Mouse (Mus musculus): Measurements from ENCODE around the gene Gm10447. TPM values are rescaled to one million over a fixed set of nuclear protein-coding genes. Genes with fewer than 3 reads are reported as not detected.

Gm10447 gene
- polyA plus RNA-seq, 1 experiment from 2014 or later: 0.23 TPM

DNA sequence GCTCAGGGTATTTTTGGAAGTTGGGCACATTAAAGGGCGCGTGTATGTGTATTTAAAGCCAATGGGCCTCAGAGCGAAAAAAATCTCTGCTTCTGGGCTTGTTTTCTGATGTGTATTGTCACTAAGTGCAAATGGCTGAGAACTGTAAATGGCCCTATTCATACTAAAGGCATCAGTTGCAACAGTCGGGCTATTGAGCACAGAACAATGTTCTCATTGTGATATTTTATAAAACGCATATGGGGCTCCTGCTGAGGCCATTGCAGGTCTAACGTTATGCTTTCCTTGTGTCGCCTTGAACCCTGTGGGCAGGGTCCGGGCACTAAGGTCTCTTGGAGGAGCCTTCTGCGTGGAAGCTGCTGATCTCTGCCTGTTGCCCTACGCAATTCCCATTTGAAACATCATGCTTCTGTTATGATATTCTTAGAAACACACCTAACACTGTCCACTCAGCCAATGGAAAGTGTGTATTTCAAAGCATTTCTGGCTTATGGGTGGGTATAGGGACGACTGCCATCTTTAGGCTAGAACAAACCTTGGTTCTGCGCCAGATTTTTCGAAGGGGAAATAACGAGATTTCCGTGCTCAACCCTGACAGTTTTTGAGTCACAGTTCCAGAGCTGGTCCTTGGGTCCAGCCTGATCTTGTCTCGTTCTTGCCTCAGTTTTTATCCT, 12.5 kb upstream of the Gm10447 start:
- Histone ChIP-seq H3K4me3 (ENCODE audit: low read depth, low read length) (no peak overlapping the region), H3K36me3 (ENCODE audit: control insufficient read depth, insufficient read depth) (no peaks in the 10 kb centered on the region), H3K4me2 (replicated peaks; ENCODE audit: low read depth) (peak overlapping the region; percentile 53), H3K9me3 (ENCODE audit: control insufficient read depth) (no peaks in the 10 kb centered on the region), H3K27me3 (replicated peaks; ENCODE audit: control insufficient read depth, insufficient read depth, low read length) (peaks cover 51% of the 10 kb centered on the region), H3K4me1 (replicated peaks; ENCODE audit: control insufficient read depth, insufficient read depth, low read length) (no peaks in the 10 kb centered on the region), H3K9ac (ENCODE audit: low read depth, low read length) (no peak overlapping the region), H3K27ac (ENCODE audit: low read depth, low read length) (no peak overlapping the region)
- no peak for TF ChIP-seq CTCF (IDR thresholded peaks at IDR 0.05; ENCODE audit: low read depth)
- no peak for ATAC-seq
- WGBS: 44% methylated on average over 16 of the region's 16 CpGs

DNA sequence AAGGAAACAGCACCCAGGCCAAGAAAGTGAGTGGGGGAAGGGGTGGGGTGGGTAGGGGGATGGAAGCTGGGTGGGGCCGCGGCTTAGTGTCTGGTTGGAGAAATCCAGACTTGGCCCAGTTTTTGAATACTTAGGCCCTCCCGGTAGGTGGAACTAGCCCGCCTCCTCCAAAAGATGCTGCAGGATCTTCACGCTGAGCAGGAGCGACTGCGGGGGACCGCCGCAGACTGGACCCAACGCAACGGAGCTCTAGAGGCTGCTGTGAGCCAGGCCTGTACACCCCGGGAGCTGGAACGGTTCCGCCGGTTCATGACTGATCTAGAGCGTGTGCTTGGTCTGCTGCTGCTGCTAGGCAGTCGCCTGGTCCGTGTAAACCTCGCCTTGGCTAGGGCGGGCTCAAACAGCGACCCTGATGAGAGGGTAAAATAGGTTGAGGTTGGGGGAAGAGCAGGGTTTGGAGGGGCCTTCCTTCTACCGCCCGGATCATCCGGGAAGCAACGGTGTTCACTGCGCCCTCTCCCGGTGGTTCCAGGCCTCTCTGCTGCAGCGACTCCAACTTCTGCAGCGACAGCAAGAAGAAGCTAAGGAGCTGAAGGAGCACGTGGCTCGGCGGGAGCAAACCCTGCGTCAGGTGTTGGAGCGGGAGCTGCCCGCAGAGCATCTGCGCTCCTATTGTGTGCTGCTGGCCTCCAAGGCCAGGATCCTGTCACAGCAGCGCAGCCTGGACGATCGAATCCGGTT, 9.5 kb upstream of the Gm10447 start:
- no peaks in the 10 kb centered on the region for H3K4me1 ChIP-seq (replicated peaks; ENCODE audit: control insufficient read depth, insufficient read depth, low read length)
- peak overlapping the region; percentile 63 for H3K4me2 ChIP-seq (replicated peaks; ENCODE audit: low read depth)
- no peaks in the 10 kb centered on the region for H3K9me3 ChIP-seq (ENCODE audit: control insufficient read depth)
- peak overlapping the region; percentile 20; the same call in 1 of the 2 replicates for H3K4me3 ChIP-seq (ENCODE audit: low read depth, low read length)
- WGBS: 11% methylated on average over 39 of the region's 40 CpGs
- H3K36me3 ChIP-seq (ENCODE audit: control insufficient read depth, insufficient read depth): no peaks in the 10 kb centered on the region
- H3K27me3 ChIP-seq (replicated peaks; ENCODE audit: control insufficient read depth, insufficient read depth, low read length): peaks cover 69% of the 10 kb centered on the region
- ATAC-seq: peak; percentile 61
- peak; percentile 88 for TF ChIP-seq CTCF (IDR thresholded peaks at IDR 0.05; ENCODE audit: low read depth)
- H3K27ac ChIP-seq (ENCODE audit: low read depth, low read length): no peak overlapping the region
- H3K9ac ChIP-seq (ENCODE audit: low read depth, low read length): no peak overlapping the region

DNA sequence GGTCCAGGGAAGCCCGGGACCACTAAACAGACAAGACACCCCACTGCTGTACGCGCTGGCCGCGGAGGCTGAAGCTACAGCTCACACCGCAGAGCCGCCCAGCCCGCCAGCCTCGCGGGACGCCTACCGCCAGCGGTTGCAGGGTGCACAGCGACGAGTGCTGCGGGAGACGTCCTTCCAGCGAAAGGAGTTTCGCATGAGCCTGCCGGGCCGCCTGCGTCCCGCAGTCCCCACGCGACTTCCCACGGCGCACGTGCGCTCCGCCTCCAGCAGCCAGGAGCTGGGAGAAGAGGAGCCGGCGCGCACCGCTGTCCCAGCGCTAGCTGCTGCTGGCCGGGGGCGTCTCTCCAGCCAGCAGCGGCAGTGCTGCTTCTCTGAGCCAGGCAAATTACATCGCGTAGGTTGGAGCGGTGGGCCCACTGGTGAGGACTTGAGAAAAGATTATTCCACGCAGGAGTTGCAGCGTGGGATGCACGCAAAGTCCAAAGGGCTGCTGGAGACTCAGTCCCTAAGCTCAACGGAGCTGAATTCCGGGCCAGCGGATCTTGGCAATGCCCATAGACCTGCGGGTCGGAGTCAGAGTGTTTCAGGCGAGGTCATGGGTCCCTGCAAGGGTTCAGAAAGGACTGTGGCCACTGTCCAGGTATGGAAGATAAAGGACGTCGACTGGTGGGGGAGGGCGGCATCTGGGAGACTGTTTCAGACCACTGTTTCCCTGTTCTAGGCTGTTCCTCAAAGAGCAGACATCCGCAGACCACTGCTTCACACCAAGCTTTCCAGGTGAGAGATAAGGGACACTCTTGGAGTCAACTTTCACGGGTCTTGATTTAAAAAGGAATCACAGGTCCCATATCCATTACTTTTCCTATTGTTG, 6.9 kb upstream of the Gm10447 start:
- Histone ChIP-seq H3K9ac (ENCODE audit: low read depth, low read length) (0 out of 2 replicates have a peak overlapping the region, but pooled peaks have one; percentile 13), H3K4me2 (replicated peaks; ENCODE audit: low read depth) (peak overlapping the region; percentile 69), H3K27me3 (replicated peaks; ENCODE audit: control insufficient read depth, insufficient read depth, low read length) (peaks cover 47% of the 10 kb centered on the region), H3K4me3 (ENCODE audit: low read depth, low read length) (peak overlapping the region; percentile 33), H3K27ac (ENCODE audit: low read depth, low read length) (no peak overlapping the region), H3K9me3 (ENCODE audit: control insufficient read depth) (no peaks in the 10 kb centered on the region), H3K4me1 (replicated peaks; ENCODE audit: control insufficient read depth, insufficient read depth, low read length) (no peaks in the 10 kb centered on the region), H3K36me3 (ENCODE audit: control insufficient read depth, insufficient read depth) (no peaks in the 10 kb centered on the region)
- 8% methylated on average over 55 of the region's 55 CpGs for WGBS
- TF ChIP-seq CTCF (IDR thresholded peaks at IDR 0.05; ENCODE audit: low read depth): no peak
- no peak for ATAC-seq

GRCm38 (mm10) chr11:53461727-53462126, 4.8 kb upstream of the Gm10447 start:
- no peaks in the 10 kb centered on the region for H3K9me3 ChIP-seq (ENCODE audit: control insufficient read depth)
- no peak for ATAC-seq

DNA sequence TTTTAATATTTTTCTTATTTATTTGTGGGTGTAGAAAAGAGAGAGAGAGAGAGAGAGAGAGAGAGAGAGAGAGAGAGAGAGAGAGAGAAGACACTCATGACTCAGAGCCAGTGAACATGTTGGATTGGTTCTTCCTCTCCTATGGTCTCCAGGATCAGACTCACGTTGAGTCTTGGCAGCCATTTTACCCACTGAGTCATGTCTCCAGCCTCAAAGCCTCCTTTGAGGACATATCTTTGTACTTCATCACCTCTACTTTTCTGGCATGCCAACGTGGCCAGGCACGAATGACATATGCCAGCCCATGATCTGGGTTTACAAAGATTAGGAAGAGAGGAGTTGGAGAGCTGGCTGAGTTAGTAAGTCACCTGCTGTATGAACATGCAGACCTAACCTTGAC, 3.3 kb upstream of the Gm10447 start:
- Histone ChIP-seq H3K27me3 (replicated peaks; ENCODE audit: control insufficient read depth, insufficient read depth, low read length) (peaks cover 29% of the 10 kb centered on the region), H3K4me2 (replicated peaks; ENCODE audit: low read depth) (no peak overlapping the region), H3K36me3 (ENCODE audit: control insufficient read depth, insufficient read depth) (no peaks in the 10 kb centered on the region), H3K4me1 (replicated peaks; ENCODE audit: control insufficient read depth, insufficient read depth, low read length) (no peaks in the 10 kb centered on the region), H3K4me3 (ENCODE audit: low read depth, low read length) (no peak overlapping the region), H3K9me3 (ENCODE audit: control insufficient read depth) (no peaks in the 10 kb centered on the region), H3K27ac (ENCODE audit: low read depth, low read length) (no peak overlapping the region), H3K9ac (ENCODE audit: low read depth, low read length) (no peak overlapping the region)
- 84% methylated on average over 3 of the region's 3 CpGs for WGBS
- no peak for ATAC-seq
- no peak for TF ChIP-seq CTCF (IDR thresholded peaks at IDR 0.05; ENCODE audit: low read depth)

More at GRCm38 (mm10) chr11:53461727-53462126, 4.8 kb upstream of the Gm10447 start:
- H3K9ac ChIP-seq (ENCODE audit: low read depth, low read length): no peak overlapping the region
- no peaks in the 10 kb centered on the region for H3K4me1 ChIP-seq (replicated peaks; ENCODE audit: control insufficient read depth, insufficient read depth, low read length)
- no peak overlapping the region for H3K27ac ChIP-seq (ENCODE audit: low read depth, low read length)
- no peaks in the 10 kb centered on the region for H3K36me3 ChIP-seq (ENCODE audit: control insufficient read depth, insufficient read depth)
- WGBS: 40% methylated on average over 5 of the region's 5 CpGs
- H3K27me3 ChIP-seq (replicated peaks; ENCODE audit: control insufficient read depth, insufficient read depth, low read length): peaks cover 39% of the 10 kb centered on the region
- H3K4me2 ChIP-seq (replicated peaks; ENCODE audit: low read depth): no peak overlapping the region
- no peak overlapping the region for H3K4me3 ChIP-seq (ENCODE audit: low read depth, low read length)
- TF ChIP-seq CTCF (IDR thresholded peaks at IDR 0.05; ENCODE audit: low read depth): no peak

DNA sequence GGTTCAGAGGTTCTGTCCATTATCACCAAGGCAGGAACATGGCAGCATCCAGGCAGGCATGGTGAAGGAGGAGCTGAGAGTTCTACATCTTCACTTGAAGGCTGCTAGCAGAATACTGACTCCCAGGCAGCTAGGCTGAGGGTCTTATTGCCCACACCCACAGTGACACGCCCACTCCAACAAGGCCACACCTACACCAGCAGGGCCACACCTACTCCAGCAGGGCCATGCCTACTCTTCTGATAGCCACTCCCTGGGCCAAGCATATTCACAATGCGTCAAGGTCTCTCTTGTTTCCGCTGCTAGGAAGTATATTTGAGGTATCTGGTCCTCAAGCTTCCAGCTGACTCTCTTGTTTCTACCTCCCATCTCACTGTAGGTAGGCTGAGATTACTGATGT, 2.1 kb upstream of the Gm10447 start:
- H3K36me3 ChIP-seq (ENCODE audit: control insufficient read depth, insufficient read depth): no peaks in the 10 kb centered on the region
- peaks cover 21% of the 10 kb centered on the region for H3K27me3 ChIP-seq (replicated peaks; ENCODE audit: control insufficient read depth, insufficient read depth, low read length)
- H3K4me2 ChIP-seq (replicated peaks; ENCODE audit: low read depth): no peak overlapping the region
- H3K9ac ChIP-seq (ENCODE audit: low read depth, low read length): no peak overlapping the region
- no peak for ATAC-seq
- H3K27ac ChIP-seq (ENCODE audit: low read depth, low read length): no peak overlapping the region
- no peaks in the 10 kb centered on the region for H3K9me3 ChIP-seq (ENCODE audit: control insufficient read depth)
- H3K4me1 ChIP-seq (replicated peaks; ENCODE audit: control insufficient read depth, insufficient read depth, low read length): no peaks in the 10 kb centered on the region
- H3K4me3 ChIP-seq (ENCODE audit: low read depth, low read length): no peak overlapping the region
- 58% methylated on average over 3 of the region's 3 CpGs for WGBS
- no peak for TF ChIP-seq CTCF (IDR thresholded peaks at IDR 0.05; ENCODE audit: low read depth)
